13 mouse cellular contexts compared by ENCODE assay signal in genomic region chr13:41847516-41848126, GRCm38 (mm10). TPM values are rescaled to one million over a fixed set of nuclear protein-coding genes. Genes with fewer than 3 reads are reported as not detected.
DNase-seq lines count a peak whose midpoint lies in the region; ATAC-seq and TF ChIP-seq lines count a peak whose summit lies in the region.
"Had no signal": no experiment of that assay in that cellular context is flagged by ENCODE, and none has a peak within 500 bp of the region (broad histone marks: within the 10 kb centered on the region; RNA-seq: fewer than 3 reads in every experiment).

Gene Adtrp (minus strand): TSS chr13:41847684.

- H3K4me2 ChIP-seq in embryonic facial prominence, embryonic 11.5 days (ENCODE audit: low read depth, low read length): no peak within 1 kb of the TSS
- H3K4me2 ChIP-seq in intestine, postnatal 0 days (replicated peaks; ENCODE audit: low read depth): no peak within 1 kb of the TSS
- H3K4me2 ChIP-seq in midbrain, embryonic 13.5 days (replicated peaks): no peak within 1 kb of the TSS
- H3K4me2 ChIP-seq: heart, embryonic 12.5 days; midbrain, embryonic 11.5 days had no signal

- H3K27ac ChIP-seq in embryonic facial prominence, embryonic 11.5 days (replicated peaks; ENCODE audit: low read depth, low read length): no peak within 1 kb of the TSS
- no peak within 1 kb of the TSS for H3K27ac ChIP-seq in embryonic facial prominence, embryonic 10.5 days (replicated peaks)
- H3K27ac ChIP-seq in intestine, postnatal 0 days (ENCODE audit: low read depth, low read length): no peak within 1 kb of the TSS
- H3K27ac ChIP-seq in midbrain, embryonic 13.5 days: no peak within 1 kb of the TSS
- H3K27ac ChIP-seq in layer of hippocampus, adult 2 months: no peak within 1 kb of the TSS

- H3K36me3 ChIP-seq in embryonic facial prominence, embryonic 11.5 days (replicated peaks; ENCODE audit: control insufficient read depth, insufficient read depth, low read depth, low read length): no peaks in the 10 kb centered on the region
- H3K36me3 ChIP-seq in embryonic facial prominence, embryonic 10.5 days (replicated peaks): no peaks in the 10 kb centered on the region
- H3K36me3 ChIP-seq in intestine, postnatal 0 days (ENCODE audit: control insufficient read depth, insufficient read depth): no peaks in the 10 kb centered on the region
- no peaks in the 10 kb centered on the region for H3K36me3 ChIP-seq in midbrain, embryonic 13.5 days
- H3K36me3 ChIP-seq: heart, embryonic 12.5 days had no signal

- H3K27me3 ChIP-seq in embryonic facial prominence, embryonic 11.5 days (ENCODE audit: control insufficient read depth, insufficient read depth, low read length): no peaks in the 10 kb centered on the region
- H3K27me3 ChIP-seq in embryonic facial prominence, embryonic 10.5 days (replicated peaks; ENCODE audit: low read depth, poor library complexity, severe bottlenecking): 0 out of 2 replicates have a peak, but pooled peaks cover 7% of the 10 kb centered on the region
- no peaks in the 10 kb centered on the region for H3K27me3 ChIP-seq in intestine, postnatal 0 days (replicated peaks; ENCODE audit: control insufficient read depth, insufficient read depth, low read length)
- H3K27me3 ChIP-seq in midbrain, embryonic 13.5 days: no peaks in the 10 kb centered on the region
- H3K27me3 ChIP-seq: heart, embryonic 12.5 days had no signal

- 74% methylated on average over 11 of the region's 11 CpGs for WGBS in embryonic facial prominence, embryonic 11.5 days
- WGBS in embryonic facial prominence, embryonic 10.5 days: 76% methylated on average over 11 of the region's 11 CpGs
- 63% methylated on average over 11 of the region's 11 CpGs for WGBS in lung, adult 2 months
- 52% methylated on average over 11 of the region's 11 CpGs for WGBS in intestine, postnatal 0 days
- WGBS in midbrain, embryonic 13.5 days: 89% methylated on average over 11 of the region's 11 CpGs

- no peak within 1 kb of the TSS for H3K9ac ChIP-seq in embryonic facial prominence, embryonic 11.5 days (replicated peaks; ENCODE audit: low read length)
- no peak within 1 kb of the TSS for H3K9ac ChIP-seq in intestine, postnatal 0 days (ENCODE audit: low read depth, low read length)
- no peak within 1 kb of the TSS for H3K9ac ChIP-seq in midbrain, embryonic 13.5 days (replicated peaks)
- H3K9ac ChIP-seq: heart, embryonic 12.5 days had no signal

- no peak for TF ChIP-seq CTCF in lung, adult 2 months (IDR thresholded peaks at IDR 0.05; ENCODE audit: insufficient read depth, low read length)
- TF ChIP-seq CTCF in intestine, postnatal 0 days (IDR thresholded peaks at IDR 0.05; ENCODE audit: low read depth): no peak
- no peak for TF ChIP-seq CTCF in layer of hippocampus, adult 2 months (conservative IDR thresholded peaks at IDR 0.05)

- no peak for ATAC-seq in embryonic facial prominence, embryonic 11.5 days (replicated peaks; ENCODE audit: insufficient number of reproducible peaks, low FRiP score, low TSS enrichment, low read depth)
- peak; percentile 59 for ATAC-seq in intestine, postnatal 0 days
- ATAC-seq in midbrain, embryonic 13.5 days: no peak
- ATAC-seq: inflammation-experienced regulatory T-cells, adult 6 months had no signal

- H3K4me1 ChIP-seq in embryonic facial prominence, embryonic 11.5 days (ENCODE audit: control insufficient read depth, insufficient read depth, low read length): no peaks in the 10 kb centered on the region
- peaks cover 27% of the 10 kb centered on the region for H3K4me1 ChIP-seq in embryonic facial prominence, embryonic 10.5 days
- H3K4me1 ChIP-seq in lung, adult 2 months (ENCODE audit: control insufficient read depth, insufficient read depth, low read length): no peaks in the 10 kb centered on the region
- no peaks in the 10 kb centered on the region; the same call in 1 of the 2 replicates for H3K4me1 ChIP-seq in intestine, postnatal 0 days (replicated peaks; ENCODE audit: control insufficient read depth, insufficient read depth, low read length)
- peaks cover 13% of the 10 kb centered on the region; the same call in 1 of the 2 replicates for H3K4me1 ChIP-seq in midbrain, embryonic 13.5 days (replicated peaks)

- no peak within 1 kb of the TSS for H3K4me3 ChIP-seq in embryonic facial prominence, embryonic 11.5 days (ENCODE audit: low read depth, low read length)
- H3K4me3 ChIP-seq in embryonic facial prominence, embryonic 10.5 days: no peak within 1 kb of the TSS
- no peak within 1 kb of the TSS for H3K4me3 ChIP-seq in lung, adult 2 months (replicated peaks; ENCODE audit: extremely low read depth, low read depth, low read length)
- H3K4me3 ChIP-seq in intestine, postnatal 0 days (ENCODE audit: low read depth, low read length): no peak within 1 kb of the TSS
- no peak within 1 kb of the TSS for H3K4me3 ChIP-seq in midbrain, embryonic 13.5 days (replicated peaks)
- no peak within 1 kb of the TSS for H3K4me3 ChIP-seq in layer of hippocampus, adult 2 months
- H3K4me3 ChIP-seq: heart, embryonic 12.5 days had no signal

- H3K9me3 ChIP-seq in embryonic facial prominence, embryonic 11.5 days (replicated peaks; ENCODE audit: control insufficient read depth, low read length): no peaks in the 10 kb centered on the region
- H3K9me3 ChIP-seq in embryonic facial prominence, embryonic 10.5 days: no peaks in the 10 kb centered on the region
- no peaks in the 10 kb centered on the region for H3K9me3 ChIP-seq in intestine, postnatal 0 days (ENCODE audit: control insufficient read depth)
- H3K9me3 ChIP-seq in midbrain, embryonic 13.5 days: no peaks in the 10 kb centered on the region
- H3K9me3 ChIP-seq: heart, embryonic 12.5 days had no signal

- TF ChIP-seq POLR2A in lung, adult 2 months (IDR thresholded peaks at IDR 0.05; ENCODE audit: borderline replicate concordance, extremely low read depth, low read depth, low read length): no peak

- DNase-seq in embryonic facial prominence, embryonic 11.5 days (ENCODE audit: low spot score): peak; percentile 10
- no peak for DNase-seq in embryonic facial prominence, embryonic 10.5 days (ENCODE audit: low spot score)
- peak; percentile 27 for DNase-seq in lung, adult 2 months
- DNase-seq in lung, postnatal 14 days: no peak
- peak; percentile 31 for DNase-seq in urinary bladder, postnatal 14 days (ENCODE audit: low spot score)
- DNase-seq in layer of hippocampus, adult 2 months (ENCODE audit: low spot score in 2 of 2): no peak
- DNase-seq: B cell, adult 2 months; cerebellum, adult 8-10 months had no signal

RNA-seq across cellular contexts. Expression of gene Adtrp, which starts in this region (rescaled TPM):
- 0.45 TPM in 1 of 2 replicates, not detected in the other for polyA plus RNA-seq in embryonic facial prominence, embryonic 11.5 days (2014; fragmentation: Nextera tagmentation; extraction: Ambion mirVana)
- polyA plus RNA-seq in embryonic facial prominence, embryonic 10.5 days (2016; fragmentation: Nextera tagmentation; extraction: Ambion mirVana): not detected in 2 replicates
- polyA plus RNA-seq in lung, adult 2 months (2012; rRNA removed): 1.6 and 4.3 TPM in 2 replicates
- 110 and 132 TPM in 2 replicates for polyA plus RNA-seq in intestine, postnatal 0 days (2015; fragmentation: Nextera tagmentation; extraction: Ambion mirVana)
- not detected in 2 replicates for polyA plus RNA-seq in midbrain, embryonic 13.5 days (2015; fragmentation: Nextera tagmentation; extraction: Ambion mirVana)
- not detected for total RNA-seq in layer of hippocampus, adult 2 months (2021)
- polyA plus RNA-seq: heart, embryonic 12.5 days; inflammation-experienced regulatory T-cells, adult 6 months; midbrain, embryonic 11.5 days had no signal

Comparison
In these comparisons a context has a peak if more than half of its experiments do, and no peak if none do; other contexts are left out.
1. RNA of gene Adtrp (polyA plus RNA-seq): 110 to 132 TPM in intestine, postnatal 0 days; 1.6 to 4.3 TPM in lung, adult 2 months, 0.45 TPM in embryonic facial prominence, embryonic 11.5 days, not detected in midbrain, embryonic 13.5 days and not detected in embryonic facial prominence, embryonic 10.5 days; every median in the first group is over 10 times any median in the second.
2. DNase-seq: peak in lung, adult 2 months (single experiment) and urinary bladder, postnatal 14 days (single experiment); none in embryonic facial prominence, embryonic 10.5 days (single experiment), lung, postnatal 14 days (single experiment) and layer of hippocampus, adult 2 months (0 of 2).
3. Peak in DNase-seq in embryonic facial prominence, embryonic 11.5 days; RNA of the gene not detected or under 1 TPM.